Mouse (Mus musculus): ENCODE data around the gene Tmem273. TPM values are rescaled to one million over a fixed set of nuclear protein-coding genes. Genes with fewer than 3 reads are reported as not detected.

Gene Tmem273
- total and polyA plus RNA-seq, 3 experiments, result not detected

DNA sequence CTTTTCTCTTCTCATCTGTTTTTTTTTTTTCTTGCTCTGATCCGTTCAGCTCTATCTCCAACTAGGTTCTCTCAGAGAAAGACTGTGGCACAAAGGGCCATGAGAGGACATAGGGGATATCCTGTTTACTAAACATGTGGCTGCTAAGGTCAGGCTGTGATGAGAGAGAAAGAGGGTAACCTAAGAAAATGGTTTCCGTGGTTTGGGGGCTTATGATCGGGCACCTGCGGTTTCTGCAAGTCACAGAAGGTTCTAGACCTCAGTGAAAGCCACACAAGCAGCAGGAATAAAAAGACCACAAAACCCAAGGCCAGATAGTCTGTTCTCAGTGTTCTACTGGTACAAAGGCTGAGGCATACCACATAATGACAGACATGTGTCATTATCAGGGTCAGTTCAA is 12.6 kb downstream of the Tmem273 start:
- Histone ChIP-seq H3K36me3 (replicated peaks) (no peaks in the 10 kb centered on the region), H3K4me1 (ENCODE audit: insufficient read depth, low read depth, low read length) (no peaks in the 10 kb centered on the region), H3K4me3 (ENCODE audit: low read depth, low read length) (no peak overlapping the region), H3K27me3 (ENCODE audit: insufficient read depth, low read length) (no peaks in the 10 kb centered on the region), H3K9me3 (replicated peaks) (peaks cover 64% of the 10 kb centered on the region)
- DNase-seq (ENCODE audit: low spot score) (no peak), ATAC-seq (ENCODE audit: extremely low read depth, insufficient number of reproducible peaks, low FRiP score, poor library complexity, severe bottlenecking) (no peak)
- TF ChIP-seq CTCF (IDR thresholded peaks at IDR 0.05; ENCODE audit: low read depth, low read length), result no peak
- TF ChIP-seq GATA2 (IDR thresholded peaks at IDR 0.05; ENCODE audit: borderline replicate concordance, low read depth, low read length), result no peak
- TF ChIP-seq POLR2AphosphoS5 (IDR thresholded peaks at IDR 0.05; ENCODE audit: insufficient replicate concordance, low read depth, low read length), result no peak

DNA sequence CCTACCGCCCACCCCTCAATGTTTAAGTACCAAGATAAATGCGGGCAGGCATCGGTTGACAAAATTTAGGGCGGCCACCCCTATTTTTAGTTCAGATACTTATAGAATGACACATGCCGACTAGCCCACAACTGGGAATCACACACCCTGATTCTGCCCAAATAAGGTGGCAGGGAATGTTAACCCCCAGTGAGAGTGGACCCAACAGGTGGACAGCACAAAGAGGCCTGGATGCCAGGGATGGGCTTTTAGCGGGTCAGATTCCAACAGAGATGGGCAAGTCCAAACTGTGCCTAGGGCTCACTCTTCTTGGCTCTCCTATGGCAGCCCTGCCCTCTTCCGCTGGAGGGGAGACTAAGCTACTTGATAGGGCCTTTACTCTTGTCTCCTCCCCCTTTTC is 14.3 kb downstream of the Tmem273 start:
- TF ChIP-seq CTCF (IDR thresholded peaks at IDR 0.05; ENCODE audit: low read depth, low read length), result no peak
- no peak for TF ChIP-seq GATA2 (IDR thresholded peaks at IDR 0.05; ENCODE audit: borderline replicate concordance, low read depth, low read length)
- TF ChIP-seq TAL1 (conservative IDR thresholded peaks at IDR 0.05; ENCODE audit: low read depth, low read length), result no peak
- no peak for TF ChIP-seq GATA1 (IDR thresholded peaks at IDR 0.05; ENCODE audit: borderline replicate concordance, low read length)
- Histone ChIP-seq H3K36me3 (replicated peaks) (no peaks in the 10 kb centered on the region), H3K27me3 (ENCODE audit: insufficient read depth, low read length) (no peaks in the 10 kb centered on the region), H3K4me1 (ENCODE audit: insufficient read depth, low read depth, low read length) (no peaks in the 10 kb centered on the region), H3K4me3 (ENCODE audit: low read depth, low read length) (no peak overlapping the region), H3K9me3 (replicated peaks) (peaks cover 75% of the 10 kb centered on the region)
- DNase-seq (ENCODE audit: low spot score), result no peak
- ATAC-seq (ENCODE audit: extremely low read depth, insufficient number of reproducible peaks, low FRiP score, poor library complexity, severe bottlenecking), result no peak

DNA sequence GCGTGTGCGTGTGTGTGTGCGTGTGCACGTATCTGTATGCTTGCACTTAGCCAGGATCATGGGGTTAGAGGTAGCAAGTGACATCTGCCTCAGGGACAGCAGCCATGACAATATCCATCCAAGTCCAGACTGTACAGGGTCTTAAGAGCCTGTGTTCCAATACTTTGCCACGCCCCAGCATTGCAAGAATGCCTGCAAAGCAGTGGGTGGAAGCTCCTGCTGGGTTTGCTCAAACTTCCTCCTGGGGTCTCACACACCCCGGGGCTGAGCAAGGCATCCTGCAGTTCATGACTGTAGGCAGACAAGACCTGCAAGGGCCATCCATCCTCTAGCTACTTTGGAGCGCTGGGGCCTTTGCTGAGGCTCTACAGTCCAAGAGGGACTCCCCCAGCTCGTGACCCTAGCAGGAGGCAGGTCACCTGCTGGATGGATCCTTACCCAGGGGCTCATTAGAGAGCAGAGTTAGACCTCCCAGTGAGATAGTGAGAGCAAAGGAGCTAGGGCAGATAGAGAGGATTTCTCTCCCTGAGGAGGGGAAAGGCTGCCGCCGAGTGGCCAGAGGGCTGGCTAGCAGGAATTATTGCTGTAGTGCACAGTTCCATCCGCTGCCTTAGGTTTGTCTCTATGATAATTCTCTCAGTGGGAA is 15.4 kb downstream of the Tmem273 start:
- H3K4me3 ChIP-seq (ENCODE audit: low read depth, low read length), result 0 out of 2 replicates have a peak overlapping the region, but pooled peaks have one; percentile 3
- no peaks in the 10 kb centered on the region for H3K36me3 ChIP-seq (replicated peaks)
- TF ChIP-seq GATA2 (IDR thresholded peaks at IDR 0.05; ENCODE audit: borderline replicate concordance, low read depth, low read length) (no peak), CTCF (IDR thresholded peaks at IDR 0.05; ENCODE audit: low read depth, low read length) (no peak), POLR2AphosphoS5 (IDR thresholded peaks at IDR 0.05; ENCODE audit: insufficient replicate concordance, low read depth, low read length) (no peak), TAL1 (conservative IDR thresholded peaks at IDR 0.05; ENCODE audit: low read depth, low read length) (no peak), GATA1 (IDR thresholded peaks at IDR 0.05; ENCODE audit: borderline replicate concordance, low read length) (no peak)
- peaks cover 77% of the 10 kb centered on the region for H3K9me3 ChIP-seq (replicated peaks)
- no peaks in the 10 kb centered on the region for H3K27me3 ChIP-seq (ENCODE audit: insufficient read depth, low read length)
- no peak for DNase-seq (ENCODE audit: low spot score)
- ATAC-seq (ENCODE audit: extremely low read depth, insufficient number of reproducible peaks, low FRiP score, poor library complexity, severe bottlenecking), result no peak
- no peaks in the 10 kb centered on the region for H3K4me1 ChIP-seq (ENCODE audit: insufficient read depth, low read depth, low read length)

DNA sequence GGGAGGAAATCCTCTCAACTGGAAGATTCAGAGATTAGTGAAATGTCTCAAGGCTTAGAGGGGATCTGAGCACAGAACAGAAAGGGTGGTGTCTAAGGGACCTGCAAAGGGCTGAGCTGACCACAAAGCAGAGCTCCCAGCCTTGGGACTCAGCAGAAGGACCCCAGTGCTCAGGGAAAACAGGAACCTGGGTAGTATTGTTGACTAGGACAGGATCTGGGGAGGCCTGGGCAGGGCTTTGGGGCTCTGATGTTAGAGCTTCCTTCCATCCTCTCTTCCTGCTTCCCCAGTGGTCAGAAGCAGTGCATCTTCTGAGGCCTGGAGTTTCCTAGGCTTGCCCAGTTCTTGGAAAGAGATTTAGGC is 15.9 kb downstream of the Tmem273 start:
- no peak for ATAC-seq (ENCODE audit: extremely low read depth, insufficient number of reproducible peaks, low FRiP score, poor library complexity, severe bottlenecking)
- no peak overlapping the region for H3K4me3 ChIP-seq (ENCODE audit: low read depth, low read length)
- H3K4me1 ChIP-seq (ENCODE audit: insufficient read depth, low read depth, low read length), result no peaks in the 10 kb centered on the region
- no peak for TF ChIP-seq CTCF (IDR thresholded peaks at IDR 0.05; ENCODE audit: low read depth, low read length)
- no peak for TF ChIP-seq POLR2AphosphoS5 (IDR thresholded peaks at IDR 0.05; ENCODE audit: insufficient replicate concordance, low read depth, low read length)
- TF ChIP-seq GATA2 (IDR thresholded peaks at IDR 0.05; ENCODE audit: borderline replicate concordance, low read depth, low read length), result no peak
- TF ChIP-seq GATA1 (IDR thresholded peaks at IDR 0.05; ENCODE audit: borderline replicate concordance, low read length), result no peak
- TF ChIP-seq TAL1 (conservative IDR thresholded peaks at IDR 0.05; ENCODE audit: low read depth, low read length), result no peak
- H3K9me3 ChIP-seq (replicated peaks), result peaks cover 74% of the 10 kb centered on the region
- H3K36me3 ChIP-seq (replicated peaks), result no peaks in the 10 kb centered on the region
- no peaks in the 10 kb centered on the region for H3K27me3 ChIP-seq (ENCODE audit: insufficient read depth, low read length)
- DNase-seq (ENCODE audit: low spot score), result no peak

DNA sequence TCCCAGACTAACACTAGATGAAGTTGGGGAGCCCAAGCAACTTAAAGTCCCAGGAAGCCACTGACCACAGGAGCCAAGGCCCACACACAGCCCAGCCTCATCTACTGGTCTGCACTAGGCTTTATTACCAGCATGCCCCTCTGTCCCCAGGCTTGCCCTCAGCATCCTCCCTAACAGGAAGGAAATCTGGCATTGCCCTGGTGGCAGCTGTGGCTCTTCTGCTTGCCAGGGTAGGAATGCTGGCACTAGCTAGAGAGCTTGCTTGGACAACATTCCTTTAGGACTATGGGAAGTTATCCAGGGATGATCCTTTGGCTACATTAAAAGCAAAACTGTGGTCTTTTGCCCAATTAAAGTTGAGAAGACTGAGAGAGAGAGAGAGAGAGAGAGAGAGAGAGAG is 24.3 kb downstream of the Tmem273 start:
- Histone ChIP-seq H3K4me1 (ENCODE audit: insufficient read depth, low read depth, low read length) (no peaks in the 10 kb centered on the region), H3K4me3 (ENCODE audit: low read depth, low read length) (no peak overlapping the region), H3K27me3 (ENCODE audit: insufficient read depth, low read length) (no peaks in the 10 kb centered on the region), H3K36me3 (replicated peaks) (no peaks in the 10 kb centered on the region), H3K9me3 (replicated peaks) (peaks cover 63% of the 10 kb centered on the region)
- TF ChIP-seq GATA2 (IDR thresholded peaks at IDR 0.05; ENCODE audit: borderline replicate concordance, low read depth, low read length), result no peak
- TF ChIP-seq GATA1 (IDR thresholded peaks at IDR 0.05; ENCODE audit: borderline replicate concordance, low read length), result no peak
- DNase-seq (ENCODE audit: low spot score) (no peak), ATAC-seq (ENCODE audit: extremely low read depth, insufficient number of reproducible peaks, low FRiP score, poor library complexity, severe bottlenecking) (no peak)

DNA sequence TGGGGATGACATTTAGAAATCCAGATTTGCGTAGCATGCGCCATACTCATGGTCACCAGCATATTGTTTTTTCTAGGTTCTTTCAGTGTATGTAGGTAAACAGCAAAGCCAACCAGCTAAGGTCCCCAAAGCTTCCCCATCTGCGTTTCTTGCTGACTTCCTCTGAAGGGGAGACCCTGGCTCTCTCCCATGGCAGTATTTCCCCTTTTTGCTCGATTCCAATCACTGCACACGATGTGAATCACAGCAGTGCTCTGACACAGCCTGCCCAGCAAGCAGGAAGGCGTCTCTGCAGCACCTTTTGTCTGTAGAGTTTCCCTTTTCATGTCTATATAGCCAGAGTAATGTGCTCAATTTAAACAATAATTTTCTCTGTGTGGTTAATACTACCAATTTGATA is 26.7 kb downstream of the Tmem273 start:
- TF ChIP-seq POLR2AphosphoS5 (IDR thresholded peaks at IDR 0.05; ENCODE audit: insufficient replicate concordance, low read depth, low read length), result no peak
- no peak for TF ChIP-seq GATA1 (IDR thresholded peaks at IDR 0.05; ENCODE audit: borderline replicate concordance, low read length)
- TF ChIP-seq GATA2 (IDR thresholded peaks at IDR 0.05; ENCODE audit: borderline replicate concordance, low read depth, low read length), result no peak
- TF ChIP-seq CTCF (IDR thresholded peaks at IDR 0.05; ENCODE audit: low read depth, low read length), result no peak
- no peak for TF ChIP-seq TAL1 (conservative IDR thresholded peaks at IDR 0.05; ENCODE audit: low read depth, low read length)

DNA sequence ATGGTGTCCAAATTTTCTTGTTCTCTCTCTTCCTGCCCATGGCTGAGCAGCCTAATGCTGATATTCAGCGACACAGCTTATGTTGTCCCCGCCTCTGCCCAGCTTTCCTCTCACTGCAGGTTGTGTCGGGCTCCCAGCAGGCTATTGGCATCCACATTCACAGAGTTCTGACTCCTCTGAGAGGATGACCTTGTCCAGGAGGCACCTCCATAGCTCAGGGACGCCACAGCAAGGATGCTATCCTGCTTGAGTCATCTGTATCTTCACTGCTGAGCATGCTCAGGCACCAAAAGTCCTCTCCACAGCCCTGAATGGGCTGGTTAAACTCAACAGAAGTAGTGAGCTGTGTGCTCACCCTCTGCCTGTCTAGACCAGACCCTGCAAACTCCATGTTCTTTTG is 29.2 kb downstream of the Tmem273 start:
- TF ChIP-seq CTCF (IDR thresholded peaks at IDR 0.05; ENCODE audit: low read depth, low read length) (no peak), GATA1 (IDR thresholded peaks at IDR 0.05; ENCODE audit: borderline replicate concordance, low read length) (no peak), GATA2 (IDR thresholded peaks at IDR 0.05; ENCODE audit: borderline replicate concordance, low read depth, low read length) (no peak), TAL1 (conservative IDR thresholded peaks at IDR 0.05; ENCODE audit: low read depth, low read length) (no peak), POLR2AphosphoS5 (IDR thresholded peaks at IDR 0.05; ENCODE audit: insufficient replicate concordance, low read depth, low read length) (no peak)

More for the DNA sequence above, 26.7 kb downstream of the Tmem273 start:
- DNase-seq (ENCODE audit: low spot score) (no peak), ATAC-seq (ENCODE audit: extremely low read depth, insufficient number of reproducible peaks, low FRiP score, poor library complexity, severe bottlenecking) (no peak)
- H3K9me3 ChIP-seq (replicated peaks), result peaks cover 69% of the 10 kb centered on the region
- no peak overlapping the region for H3K4me3 ChIP-seq (ENCODE audit: low read depth, low read length)
- H3K4me1 ChIP-seq (ENCODE audit: insufficient read depth, low read depth, low read length), result no peaks in the 10 kb centered on the region
- no peaks in the 10 kb centered on the region for H3K27me3 ChIP-seq (ENCODE audit: insufficient read depth, low read length)
- no peaks in the 10 kb centered on the region for H3K36me3 ChIP-seq (replicated peaks)

More for the DNA sequence above, 29.2 kb downstream of the Tmem273 start:
- no peaks in the 10 kb centered on the region for H3K4me1 ChIP-seq (ENCODE audit: insufficient read depth, low read depth, low read length)
- no peaks in the 10 kb centered on the region for H3K36me3 ChIP-seq (replicated peaks)
- H3K4me3 ChIP-seq (ENCODE audit: low read depth, low read length), result no peak overlapping the region
- DNase-seq (ENCODE audit: low spot score), result no peak
- no peaks in the 10 kb centered on the region for H3K27me3 ChIP-seq (ENCODE audit: insufficient read depth, low read length)
- no peak for ATAC-seq (ENCODE audit: extremely low read depth, insufficient number of reproducible peaks, low FRiP score, poor library complexity, severe bottlenecking)
- peaks cover 68% of the 10 kb centered on the region for H3K9me3 ChIP-seq (replicated peaks)

Data from G1E (cell line).